Mouse (Mus musculus): ENCODE measurements around the gene Skint4. TPM values are rescaled to one million over a fixed set of nuclear protein-coding genes. Genes with fewer than 3 reads are reported as not detected.

Gene Skint4
- not detected for total RNA-seq (2023)

DNA sequence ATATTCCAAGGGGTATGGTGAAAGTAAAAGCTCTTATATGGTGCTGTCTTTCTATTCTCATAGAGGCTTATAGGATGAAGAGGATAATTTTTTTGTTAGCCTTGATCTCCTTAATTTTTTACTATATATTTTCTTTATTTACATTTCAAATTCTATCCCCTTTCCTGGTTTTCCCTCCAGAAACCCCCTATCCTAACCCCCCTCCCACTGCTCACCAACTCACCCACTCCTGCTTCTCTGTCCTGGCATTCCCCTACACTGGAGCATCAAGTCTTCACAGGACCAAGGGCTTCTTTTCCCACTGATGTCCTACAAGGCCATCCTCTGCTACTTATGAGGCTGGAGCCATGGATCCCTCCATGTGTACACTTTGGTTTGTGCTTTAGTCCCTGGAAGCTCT, at the start of gene Skint4:
TSS of gene Skint4 (plus strand) at position 301 of the 400 bp plus-strand sequence.

Other genes starting within 250 kb of the Skint4 start
- not detected for gene Slc5a9, start 169.1 kb upstream of the Skint4 start, total RNA-seq (2023)
- gene Skint8, start 152.6 kb upstream of the Skint4 start, total RNA-seq (2023), result not detected
- not detected for gene Skint7, start 99.1 kb upstream of the Skint4 start, total RNA-seq (2023)
- gene Skint1, start 65.7 kb upstream of the Skint4 start, total RNA-seq (2023), result not detected
- 1 to 10 TPM; 1.1 to 1.3 TPM for gene Skint3, start 160.2 kb downstream of the Skint4 start, total RNA-seq (2023)